Mouse (Mus musculus) embryonic fibroblast, embryonic 13.5 days (primary cell): ENCODE results near the gene Egln3.

Experiments
- CTCF ChIP-seq: IDR thresholded peaks from 2 replicates; pipeline ENCODE4 v1.5.1; 2011; ENCODE audit warnings: mild to moderate bottlenecking, control low read depth, low read length, moderate library complexity, borderline replicate concordance; ENCODE audit not compliant: insufficient read depth
- POLR2A ChIP-seq: IDR thresholded peaks from 2 replicates; pipeline ENCODE4 v1.6.1; 2011; ENCODE audit warnings: low read depth, mild to moderate bottlenecking, control low read depth, low read length, moderate library complexity

DNA sequence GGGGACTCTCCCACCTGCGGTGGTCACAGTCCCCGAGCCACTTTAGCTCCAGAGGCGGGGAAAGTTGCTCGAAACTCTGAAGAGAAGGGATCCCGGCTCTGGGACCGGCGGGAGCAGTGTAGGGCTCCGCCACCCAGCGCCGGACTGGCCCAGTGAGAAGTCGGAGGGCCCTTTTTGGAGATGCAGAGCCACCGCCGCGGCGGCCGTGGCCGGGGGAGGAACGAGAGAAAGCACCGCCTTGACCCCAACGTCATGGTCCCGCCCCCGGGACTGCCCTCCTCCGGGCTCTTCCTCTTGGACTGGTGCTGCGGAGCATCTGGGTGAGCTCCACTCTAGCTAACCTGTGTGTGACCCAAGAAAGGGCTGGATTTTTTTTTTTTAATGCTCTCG is at the start of gene Egln3:
- TF ChIP-seq CTCF (no peak), POLR2A (peak; percentile 85)
